In genomic region chr15:80988331-80988730, GRCm38 (mm10) we compare ENCODE assay signal across 14 mouse cellular contexts.
"Had no signal": no experiment of that assay in that cellular context is flagged by ENCODE, and none has a peak within 500 bp of the region (broad histone marks: within the 10 kb centered on the region; RNA-seq: fewer than 3 reads in every experiment).

No protein-coding gene starts in this region.

- H3K9ac ChIP-seq: intestine, embryonic 15.5 days; limb, embryonic 12.5 days; lung, embryonic 14.5 days; midbrain, embryonic 13.5 days had no signal

- H3K9me3 ChIP-seq: intestine, embryonic 15.5 days; limb, embryonic 12.5 days; midbrain, embryonic 13.5 days had no signal

- H3K4me1 ChIP-seq: limb, embryonic 12.5 days; midbrain, embryonic 13.5 days had no signal

- H3K4me2 ChIP-seq: intestine, embryonic 15.5 days; limb, embryonic 12.5 days; lung, embryonic 14.5 days; midbrain, embryonic 13.5 days had no signal

- H3K27ac ChIP-seq: intestine, embryonic 15.5 days; layer of hippocampus, adult 2 months; limb, embryonic 12.5 days; macrophage; midbrain, embryonic 13.5 days had no signal

- DNase-seq: kidney, adult 18-20 months; kidney, postnatal 10 days; kidney, postnatal 4 days; lung, embryonic 14.5 days; lung, postnatal 14 days; right cerebral cortex, postnatal 4 days; spleen, adult 18-20 months; thymus, adult 18-20 months; thymus, postnatal 14 days had no signal

- ATAC-seq: intestine, embryonic 15.5 days; midbrain, embryonic 13.5 days had no signal

- H3K36me3 ChIP-seq: intestine, embryonic 15.5 days; limb, embryonic 12.5 days; midbrain, embryonic 13.5 days had no signal

- H3K27me3 ChIP-seq: intestine, embryonic 15.5 days; limb, embryonic 12.5 days; midbrain, embryonic 13.5 days had no signal

- H3K4me3 ChIP-seq: intestine, embryonic 15.5 days; layer of hippocampus, adult 2 months; limb, embryonic 12.5 days; midbrain, embryonic 13.5 days had no signal
